Mouse (Mus musculus) forebrain, embryonic 13.5 days (tissue): ENCODE measurements at regions not wholly inside any gene's neighbourhood (a gene's known extent, or its start where the extent isn't known, plus 50 kb on each side); places are given as distances from the start of the nearest gene placed in this dataset.
A peak's percentile ranks its signal among the peaks of the same experiment; 100 is the strongest.

Source experiments
- ATAC-seq: fragments of 200-750 bp; cut with Nextera tagmentation; 2 replicates; pipeline ENCODE4 v1.8.0; 2017
- H3K27ac ChIP-seq: fragments of 300-500 bp; sonication (generic); 2 replicates; pipeline ENCODE4 v1.5.1; 2015; ENCODE audit warnings: inconsistent platforms, mild to moderate bottlenecking, moderate library complexity
- H3K27me3 ChIP-seq: fragments of 300-500 bp; sonication (generic); 2 replicates; pipeline ENCODE4 v1.6.1; 2015; ENCODE audit warnings: mild to moderate bottlenecking, inconsistent platforms
- H3K36me3 ChIP-seq: fragments of 300-500 bp; sonication (generic); 2 replicates; pipeline ENCODE4 v1.6.1; 2015; ENCODE audit warnings: mild to moderate bottlenecking, inconsistent platforms; ENCODE audit not compliant: poor library complexity, severe bottlenecking
- H3K4me1 ChIP-seq: fragments of 300-500 bp; sonication (generic); 2 replicates; pipeline ENCODE4 v1.6.1; 2015; ENCODE audit warnings: inconsistent platforms
- H3K4me2 ChIP-seq: fragments of 300-500 bp; sonication (generic); 2 replicates; pipeline ENCODE4 v1.6.1; 2015; ENCODE audit warnings: inconsistent platforms, mild to moderate bottlenecking, moderate library complexity
- H3K4me3 ChIP-seq: fragments of 300-500 bp; sonication (generic); 2 replicates; pipeline ENCODE4 v1.5.1; 2015; ENCODE audit warnings: mild to moderate bottlenecking, inconsistent platforms
- H3K9ac ChIP-seq: fragments of 300-500 bp; sonication (generic); 2 replicates; pipeline ENCODE4 v1.6.1; 2015; ENCODE audit warnings: mild to moderate bottlenecking, inconsistent platforms
- H3K9me3 ChIP-seq: fragments of 300-500 bp; sonication (generic); replicated peaks from 2 replicates; pipeline ENCODE4 v1.6.1; 2016; ENCODE audit warnings: inconsistent platforms
- WGBS: fragments of 180-500 bp; shearing (Covaris S2); methylation state at CpG from one replicate; pipeline ENCODE4 v1.1.7; 2015; 5-methylcytosine and 5-hydroxymethylcytosine counted together

GRCm38 (mm10) chr2:94590494-94590893 is 152.6 kb upstream of the Api5 start:
- no peak overlapping the region for H3K9ac ChIP-seq
- no peak for ATAC-seq
- no peak overlapping the region for H3K4me2 ChIP-seq
- peaks cover 5% of the 10 kb centered on the region for H3K9me3 ChIP-seq
- no peak overlapping the region for H3K4me3 ChIP-seq
- no peaks in the 10 kb centered on the region for H3K4me1 ChIP-seq
- 45% methylated on average over 6 of the region's 6 CpGs for WGBS
- no peak overlapping the region for H3K27ac ChIP-seq
- H3K27me3 ChIP-seq, result no peaks in the 10 kb centered on the region
- H3K36me3 ChIP-seq, result no peaks in the 10 kb centered on the region

DNA sequence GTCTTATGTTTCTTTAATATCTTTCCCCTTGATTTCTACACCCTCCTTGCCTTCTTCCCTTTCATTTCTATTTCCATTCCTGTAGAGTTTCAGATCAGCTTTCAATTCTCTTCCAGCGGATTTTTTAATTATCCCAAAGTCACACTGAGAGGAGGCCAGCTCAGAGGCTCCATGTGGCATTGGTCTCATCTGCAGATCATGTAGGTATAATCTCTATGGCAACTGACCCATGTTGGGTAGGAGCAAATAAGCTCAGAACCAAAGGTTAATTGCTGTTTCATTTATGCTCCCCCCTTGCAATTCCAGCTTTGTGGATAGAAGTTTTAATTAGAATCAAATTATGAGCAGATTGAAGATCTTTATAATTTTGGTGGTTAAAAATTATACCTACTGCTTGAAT is 149.3 kb upstream of the Api5 start:
- Histone ChIP-seq H3K9ac (no peak overlapping the region), H3K4me3 (no peak overlapping the region), H3K27me3 (no peaks in the 10 kb centered on the region), H3K9me3 (peaks cover 5% of the 10 kb centered on the region), H3K27ac (no peak overlapping the region), H3K4me2 (no peak overlapping the region), H3K36me3 (no peaks in the 10 kb centered on the region), H3K4me1 (no peaks in the 10 kb centered on the region)
- WGBS, result 38% methylated on average over 1 of the region's 1 CpGs
- no peak for ATAC-seq

DNA sequence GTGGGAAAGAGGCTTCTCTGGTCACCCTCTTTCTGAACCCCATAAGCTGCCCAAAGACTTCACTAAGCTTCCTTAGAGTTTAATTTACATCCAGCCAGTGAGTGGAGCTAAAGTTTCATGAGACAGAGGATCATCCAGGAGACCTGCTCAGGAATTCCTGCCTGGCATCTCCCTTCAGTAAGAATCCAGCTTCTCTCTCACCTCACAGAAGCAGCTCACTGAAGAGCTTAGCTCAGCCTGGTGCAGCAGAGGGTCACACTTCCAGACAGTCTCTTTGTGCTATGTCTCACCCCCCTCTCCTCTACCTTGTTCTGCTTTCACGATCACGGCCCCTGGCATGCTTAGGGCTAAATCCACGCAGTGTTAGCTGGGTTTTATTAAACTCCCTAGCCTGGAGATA is 133.7 kb upstream of the Api5 start:
- no peaks in the 10 kb centered on the region for H3K9me3 ChIP-seq
- 22% methylated on average over 3 of the region's 3 CpGs for whole genome bisulfite sequencing
- H3K27ac ChIP-seq, result no peak overlapping the region
- ATAC-seq, result no peak
- H3K27me3 ChIP-seq, result no peaks in the 10 kb centered on the region
- H3K4me3 ChIP-seq, result no peak overlapping the region
- H3K36me3 ChIP-seq, result no peaks in the 10 kb centered on the region
- H3K4me2 ChIP-seq, result no peak overlapping the region
- no peak overlapping the region for H3K9ac ChIP-seq
- no peaks in the 10 kb centered on the region for H3K4me1 ChIP-seq

DNA sequence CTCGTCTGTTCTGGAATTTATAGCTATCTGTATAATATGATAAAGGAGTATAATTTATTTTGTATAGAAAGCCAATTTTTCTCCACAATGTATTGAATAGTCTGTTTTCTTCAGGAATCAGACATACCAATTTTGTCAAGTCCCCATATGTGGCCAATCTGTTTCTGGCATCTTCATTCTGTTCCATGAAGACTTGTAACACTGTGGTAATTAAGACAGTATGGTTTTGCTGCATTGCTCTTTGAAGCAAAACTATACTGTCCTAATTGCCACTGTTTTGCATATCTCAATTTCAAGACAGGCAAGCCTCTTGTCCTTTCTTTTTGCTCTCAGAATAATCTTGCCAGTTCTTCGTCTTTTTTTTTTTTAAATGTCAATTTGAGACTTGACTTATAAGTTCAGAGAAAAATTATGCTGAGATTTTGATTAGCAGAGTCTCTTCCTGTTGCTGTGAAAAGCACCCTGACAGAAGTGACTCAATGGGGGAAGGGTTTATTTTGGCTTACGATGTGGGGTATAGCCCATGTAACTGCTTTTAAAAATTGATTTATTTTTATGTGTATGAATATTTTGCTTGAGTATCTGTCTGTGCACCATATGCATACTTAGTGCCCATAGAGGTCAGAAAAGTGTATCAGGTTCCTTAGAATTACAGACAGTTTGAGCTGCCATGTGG is 103.4 kb upstream of the Api5 start:
- no peak overlapping the region for H3K9ac ChIP-seq
- no peaks in the 10 kb centered on the region for H3K4me1 ChIP-seq
- WGBS, result 79% methylated on average over 3 of the region's 3 CpGs
- ATAC-seq, result peak; percentile 76; the same call in 1 of the 2 replicates
- H3K4me2 ChIP-seq, result no peak overlapping the region
- H3K4me3 ChIP-seq, result no peak overlapping the region
- no peaks in the 10 kb centered on the region for H3K36me3 ChIP-seq
- H3K9me3 ChIP-seq, result no peaks in the 10 kb centered on the region
- H3K27ac ChIP-seq, result no peak overlapping the region
- no peaks in the 10 kb centered on the region for H3K27me3 ChIP-seq

- Histone ChIP-seq H3K27me3 (no peaks in the 10 kb centered on the region), H3K9me3 (no peaks in the 10 kb centered on the region), H3K4me3 (no peak overlapping the region), H3K27ac (no peak overlapping the region), H3K9ac (no peak overlapping the region), H3K4me2 (no peak overlapping the region), H3K4me1 (no peaks in the 10 kb centered on the region), H3K36me3 (no peaks in the 10 kb centered on the region)
- WGBS, result 91% methylated on average over 4 of the region's 4 CpGs
- ATAC-seq, result no peak
These were observed 98.7 kb upstream of the Api5 start for GRCm38 (mm10) chr2:94536631-94537030.

- no peaks in the 10 kb centered on the region for H3K27me3 ChIP-seq
- no peak overlapping the region for H3K9ac ChIP-seq
- no peak overlapping the region for H3K27ac ChIP-seq
- H3K4me1 ChIP-seq, result no peaks in the 10 kb centered on the region
- H3K4me3 ChIP-seq, result no peak overlapping the region
- H3K9me3 ChIP-seq, result no peaks in the 10 kb centered on the region
- H3K4me2 ChIP-seq, result no peak overlapping the region
- no peaks in the 10 kb centered on the region for H3K36me3 ChIP-seq
- 63% methylated on average over 5 of the region's 5 CpGs for WGBS
- ATAC-seq, result no peak
These were observed 93.2 kb upstream of the Api5 start for GRCm38 (mm10) chr2:94531175-94531574.

DNA sequence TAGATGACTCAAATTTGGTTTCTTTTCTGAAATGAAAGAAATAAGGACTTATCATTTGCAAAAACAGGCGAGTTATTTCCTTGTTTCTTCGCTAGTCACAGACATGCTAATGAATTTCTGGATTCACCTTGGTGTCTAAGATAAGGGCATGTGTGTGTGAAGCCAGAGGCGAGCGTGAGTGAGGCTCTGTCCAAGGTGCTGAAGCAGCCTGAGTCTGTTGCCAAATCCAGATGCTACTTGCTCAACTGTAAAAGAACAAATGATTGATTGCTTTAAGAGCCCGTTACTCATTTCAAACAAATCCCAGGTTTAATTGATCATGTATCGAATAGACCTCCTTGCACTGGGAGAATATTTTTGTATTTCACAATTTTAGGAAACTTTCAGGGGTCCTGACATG is 86.6 kb upstream of the Api5 start:
- Histone ChIP-seq H3K36me3 (no peaks in the 10 kb centered on the region), H3K27ac (no peak overlapping the region), H3K4me3 (no peak overlapping the region), H3K9ac (no peak overlapping the region), H3K4me1 (no peaks in the 10 kb centered on the region), H3K27me3 (no peaks in the 10 kb centered on the region), H3K9me3 (no peaks in the 10 kb centered on the region), H3K4me2 (no peak overlapping the region)
- ATAC-seq, result no peak
- WGBS, result 32% methylated on average over 6 of the region's 6 CpGs

DNA sequence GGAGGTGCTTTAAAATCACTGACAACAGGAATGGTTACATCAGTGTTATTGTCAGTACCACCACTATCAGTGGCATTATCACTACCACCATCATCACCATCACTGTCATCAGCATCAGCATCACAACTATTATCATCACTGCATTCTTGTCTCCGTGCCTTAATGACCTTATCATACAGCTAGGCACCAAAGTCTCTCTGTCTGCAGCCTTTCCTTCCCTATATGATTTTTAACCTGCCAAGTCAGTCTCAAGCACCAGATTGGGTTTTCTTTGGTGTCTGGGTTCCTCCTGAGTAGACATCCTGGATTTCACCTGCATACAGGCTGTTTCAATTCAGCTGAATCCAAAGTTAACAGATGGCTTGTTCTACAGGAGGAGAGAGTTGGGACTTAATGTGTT is 78.9 kb upstream of the Api5 start:
- no peak overlapping the region for H3K9ac ChIP-seq
- H3K4me3 ChIP-seq, result no peak overlapping the region
- ATAC-seq, result no peak
- no peaks in the 10 kb centered on the region for H3K9me3 ChIP-seq
- H3K27me3 ChIP-seq, result no peaks in the 10 kb centered on the region
- H3K27ac ChIP-seq, result no peak overlapping the region
- WGBS, result 87% methylated on average over 1 of the region's 1 CpGs
- H3K4me1 ChIP-seq, result no peaks in the 10 kb centered on the region
- H3K4me2 ChIP-seq, result no peak overlapping the region
- no peaks in the 10 kb centered on the region for H3K36me3 ChIP-seq

GRCm38 (mm10) chr2:94512027-94512426 is 74.1 kb upstream of the Api5 start:
- no peak overlapping the region for H3K9ac ChIP-seq
- H3K4me2 ChIP-seq, result no peak overlapping the region
- no peaks in the 10 kb centered on the region for H3K4me1 ChIP-seq
- no peak overlapping the region for H3K4me3 ChIP-seq
- no peak for ATAC-seq
- H3K27me3 ChIP-seq, result no peaks in the 10 kb centered on the region
- H3K9me3 ChIP-seq, result no peaks in the 10 kb centered on the region
- no peaks in the 10 kb centered on the region for H3K36me3 ChIP-seq
- H3K27ac ChIP-seq, result no peak overlapping the region
- 59% methylated on average over 3 of the region's 3 CpGs for WGBS

DNA sequence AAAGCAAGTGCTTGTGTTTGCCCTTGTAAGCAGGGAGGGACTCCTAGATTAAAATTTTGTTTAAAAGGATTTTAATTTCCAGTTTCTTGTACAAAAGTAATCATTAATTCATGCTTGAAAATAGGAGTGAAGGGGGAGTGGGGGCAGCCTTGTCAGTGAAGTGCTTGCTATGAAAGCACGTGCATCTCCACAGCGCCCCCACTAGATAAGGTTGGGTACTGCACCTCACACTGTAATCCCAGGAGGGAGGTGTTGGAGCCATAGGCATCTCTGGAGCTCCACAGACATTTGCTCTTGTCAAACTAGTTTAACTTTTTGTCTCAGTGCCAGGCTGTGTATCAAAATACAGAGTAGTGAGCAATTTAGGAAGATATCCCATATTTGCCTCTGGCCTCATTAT is 62.7 kb upstream of the Api5 start:
- H3K27me3 ChIP-seq, result no peaks in the 10 kb centered on the region
- H3K4me2 ChIP-seq, result no peak overlapping the region
- no peak overlapping the region for H3K27ac ChIP-seq
- H3K9me3 ChIP-seq, result no peaks in the 10 kb centered on the region
- WGBS, result 47% methylated on average over 2 of the region's 2 CpGs
- no peaks in the 10 kb centered on the region for H3K4me1 ChIP-seq
- ATAC-seq, result no peak
- H3K4me3 ChIP-seq, result no peak overlapping the region
- H3K9ac ChIP-seq, result no peak overlapping the region
- no peaks in the 10 kb centered on the region for H3K36me3 ChIP-seq

DNA sequence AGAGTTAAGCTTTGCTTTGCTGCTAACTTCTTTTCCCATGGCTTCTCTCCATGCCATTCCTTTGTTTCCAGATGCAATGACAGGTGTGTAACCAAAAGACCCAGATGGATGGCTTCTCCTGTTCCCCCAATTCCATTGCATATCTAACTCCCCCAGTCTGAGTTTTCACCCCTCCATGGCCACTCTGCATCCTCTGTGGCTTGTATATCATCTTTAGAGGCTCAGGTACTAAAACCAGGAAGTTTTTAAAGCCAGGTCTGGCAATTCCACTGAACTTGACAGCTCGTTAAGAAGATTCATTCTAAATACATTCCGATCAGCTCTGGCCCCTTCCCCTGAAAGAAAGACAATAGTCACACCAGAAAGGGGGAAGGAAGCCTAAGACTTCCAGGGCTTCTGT is 60.6 kb upstream of the Api5 start:
- Histone ChIP-seq H3K27me3 (no peaks in the 10 kb centered on the region), H3K27ac (no peak overlapping the region), H3K4me2 (no peak overlapping the region), H3K4me3 (no peak overlapping the region), H3K4me1 (no peaks in the 10 kb centered on the region), H3K9me3 (no peaks in the 10 kb centered on the region), H3K36me3 (no peaks in the 10 kb centered on the region), H3K9ac (no peak overlapping the region)
- no peak for ATAC-seq
- WGBS, result 41% methylated on average over 2 of the region's 2 CpGs
